Mouse (Mus musculus): ENCODE results near the gene Vps16. TPM values are rescaled to one million over a fixed set of nuclear protein-coding genes. Genes with fewer than 3 reads are reported as not detected.

The Vps16 gene
- polyA plus RNA-seq, 1 experiment from 2014 or later = 76.4 TPM

DNA sequence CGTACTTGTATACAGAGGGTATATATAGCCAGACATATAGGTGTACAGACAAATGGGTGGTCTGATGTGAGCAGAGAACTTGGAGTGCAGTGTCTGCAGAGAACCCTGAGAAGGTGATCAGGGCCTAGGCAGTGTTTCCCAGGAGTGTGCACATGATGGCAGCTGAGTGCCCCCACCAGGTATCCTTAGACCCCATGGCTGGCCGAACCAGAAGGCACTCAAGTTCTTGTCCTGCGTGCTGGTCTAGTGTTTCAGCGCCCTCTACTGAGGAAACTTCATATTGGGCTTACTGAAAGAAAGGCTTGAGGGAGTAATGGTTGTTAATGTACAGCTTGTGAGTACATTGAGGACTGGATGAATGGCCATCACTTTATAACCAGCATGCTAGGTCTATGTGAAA lies 9.0 kb downstream of the Vps16 start:
- Histone ChIP-seq H3K36me3 (ENCODE audit: control insufficient read depth, insufficient read depth, low read length) (no peaks in the 10 kb centered on the region; the same call in 1 of the 2 replicates), H3K4me2 (ENCODE audit: low read depth, low read length) (no peak overlapping the region), H3K4me1 (ENCODE audit: control insufficient read depth, insufficient read depth, low read length) (no peaks in the 10 kb centered on the region), H3K4me3 (ENCODE audit: low read depth, low read length) (no peak overlapping the region), H3K27ac (ENCODE audit: low read depth, low read length) (no peak overlapping the region), H3K9ac (replicated peaks; ENCODE audit: low read depth, low read length) (no peak overlapping the region), H3K27me3 (ENCODE audit: control insufficient read depth, insufficient read depth, low read length) (no peaks in the 10 kb centered on the region), H3K9me3 (ENCODE audit: control insufficient read depth, low read length) (no peaks in the 10 kb centered on the region)
- whole genome bisulfite sequencing = 19% methylated on average over 4 of the region's 4 CpGs
- peak; percentile 49; the same call in 1 of the 2 replicates for ATAC-seq (ENCODE audit: low read depth)

DNA sequence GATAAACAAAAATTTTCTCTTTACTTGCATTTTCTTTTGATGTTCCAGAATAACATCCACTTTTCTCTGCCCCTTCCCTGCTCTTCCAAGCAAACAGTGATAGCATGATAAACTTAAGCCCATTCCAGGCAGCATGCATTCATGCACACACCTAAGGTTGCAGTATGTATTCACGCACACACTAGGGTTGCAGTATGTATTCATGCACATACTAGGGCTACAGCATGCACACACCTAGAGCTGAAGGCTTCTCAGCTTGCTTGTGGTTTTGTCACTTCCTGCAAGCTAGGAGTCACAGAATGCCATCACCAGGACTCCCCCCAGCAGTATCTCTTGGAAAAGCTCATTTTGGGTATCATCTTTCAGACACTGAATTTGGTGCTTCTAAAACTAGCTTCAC lies 12.6 kb downstream of the Vps16 start:
- Histone ChIP-seq H3K4me1 (ENCODE audit: control insufficient read depth, insufficient read depth, low read length) (no peaks in the 10 kb centered on the region), H3K27ac (ENCODE audit: low read depth, low read length) (no peak overlapping the region), H3K27me3 (ENCODE audit: control insufficient read depth, insufficient read depth, low read length) (no peaks in the 10 kb centered on the region), H3K4me3 (ENCODE audit: low read depth, low read length) (no peak overlapping the region), H3K9ac (replicated peaks; ENCODE audit: low read depth, low read length) (no peak overlapping the region), H3K4me2 (ENCODE audit: low read depth, low read length) (no peak overlapping the region), H3K9me3 (ENCODE audit: control insufficient read depth, low read length) (no peaks in the 10 kb centered on the region), H3K36me3 (ENCODE audit: control insufficient read depth, insufficient read depth, low read length) (peaks cover 23% of the 10 kb centered on the region)
- ATAC-seq (ENCODE audit: low read depth) = no peak
- 100% methylated on average over 1 of the region's 1 CpGs for WGBS

DNA sequence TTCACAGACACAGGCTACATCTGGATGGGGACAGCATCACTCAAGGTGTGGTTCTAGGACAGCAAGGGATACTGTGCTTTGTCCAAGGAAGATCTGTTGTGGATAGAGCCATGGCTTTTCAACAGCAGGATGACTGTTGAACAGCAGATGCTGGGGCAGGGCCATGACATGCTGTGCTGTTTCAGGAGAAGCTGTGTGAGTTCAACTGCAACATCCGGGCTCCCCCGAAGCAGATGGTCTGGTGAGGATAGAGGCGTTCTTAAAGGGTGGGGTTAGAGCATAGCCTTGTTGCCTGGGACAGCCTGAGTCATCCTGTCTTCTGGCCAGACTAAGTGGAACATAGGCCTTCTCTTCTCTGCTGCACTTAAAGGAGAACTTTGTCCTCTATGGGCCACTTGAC lies 14.7 kb downstream of the Vps16 start:
- no peak for ATAC-seq (ENCODE audit: low read depth)
- Histone ChIP-seq H3K27me3 (ENCODE audit: control insufficient read depth, insufficient read depth, low read length) (no peaks in the 10 kb centered on the region), H3K9me3 (ENCODE audit: control insufficient read depth, low read length) (no peaks in the 10 kb centered on the region), H3K27ac (ENCODE audit: low read depth, low read length) (no peak overlapping the region), H3K36me3 (ENCODE audit: control insufficient read depth, insufficient read depth, low read length) (peaks cover 44% of the 10 kb centered on the region), H3K4me2 (ENCODE audit: low read depth, low read length) (no peak overlapping the region), H3K4me1 (ENCODE audit: control insufficient read depth, insufficient read depth, low read length) (no peaks in the 10 kb centered on the region), H3K4me3 (ENCODE audit: low read depth, low read length) (no peak overlapping the region), H3K9ac (replicated peaks; ENCODE audit: low read depth, low read length) (no peak overlapping the region)
- 95% methylated on average over 3 of the region's 3 CpGs for WGBS

DNA sequence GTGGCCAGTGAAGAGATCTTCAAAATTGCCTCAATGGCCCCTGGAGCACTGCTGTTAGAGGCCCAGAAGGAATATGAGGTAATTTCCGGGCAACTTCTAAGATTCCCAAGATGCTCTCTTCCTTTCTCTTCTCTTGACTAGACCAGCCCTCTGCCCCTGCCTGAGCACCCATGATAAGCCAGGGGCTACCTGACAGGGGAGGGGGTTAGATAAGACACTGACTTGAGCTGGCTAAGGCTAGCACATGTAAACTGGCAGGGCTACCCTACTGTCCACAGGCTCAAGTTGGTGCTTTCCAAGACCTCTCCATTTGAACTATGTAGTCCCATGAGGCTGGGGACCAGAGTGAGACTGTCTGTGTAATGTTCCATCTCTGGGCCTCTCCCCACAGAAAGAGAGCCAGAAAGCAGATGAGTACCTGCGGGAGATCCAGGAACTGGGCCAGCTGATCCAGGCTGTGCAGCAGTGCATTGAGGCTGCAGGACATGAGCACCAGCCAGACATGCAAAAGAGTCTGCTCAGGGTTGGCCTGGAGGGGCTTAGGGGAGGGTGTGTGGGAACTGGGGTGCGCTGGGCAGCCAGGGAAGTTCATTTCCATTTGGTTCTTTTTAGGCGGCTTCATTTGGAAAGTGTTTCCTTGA lies 15.8 kb downstream of the Vps16 start:
- no peak overlapping the region for H3K4me3 ChIP-seq (ENCODE audit: low read depth, low read length)
- WGBS = 91% methylated on average over 4 of the region's 4 CpGs
- H3K9ac ChIP-seq (replicated peaks; ENCODE audit: low read depth, low read length) = no peak overlapping the region
- no peaks in the 10 kb centered on the region for H3K4me1 ChIP-seq (ENCODE audit: control insufficient read depth, insufficient read depth, low read length)
- H3K36me3 ChIP-seq (ENCODE audit: control insufficient read depth, insufficient read depth, low read length) = peaks cover 46% of the 10 kb centered on the region
- no peak overlapping the region for H3K4me2 ChIP-seq (ENCODE audit: low read depth, low read length)
- no peak for ATAC-seq (ENCODE audit: low read depth)
- no peaks in the 10 kb centered on the region for H3K9me3 ChIP-seq (ENCODE audit: control insufficient read depth, low read length)
- H3K27me3 ChIP-seq (ENCODE audit: control insufficient read depth, insufficient read depth, low read length) = no peaks in the 10 kb centered on the region
- no peak overlapping the region for H3K27ac ChIP-seq (ENCODE audit: low read depth, low read length)

- 90% methylated on average over 10 of the region's 10 CpGs for WGBS
- Histone ChIP-seq H3K36me3 (ENCODE audit: control insufficient read depth, insufficient read depth, low read length) (peaks cover 46% of the 10 kb centered on the region), H3K9me3 (ENCODE audit: control insufficient read depth, low read length) (no peaks in the 10 kb centered on the region), H3K9ac (replicated peaks; ENCODE audit: low read depth, low read length) (no peak overlapping the region), H3K27ac (ENCODE audit: low read depth, low read length) (no peak overlapping the region), H3K4me3 (ENCODE audit: low read depth, low read length) (no peak overlapping the region), H3K4me1 (ENCODE audit: control insufficient read depth, insufficient read depth, low read length) (no peaks in the 10 kb centered on the region), H3K27me3 (ENCODE audit: control insufficient read depth, insufficient read depth, low read length) (no peaks in the 10 kb centered on the region), H3K4me2 (ENCODE audit: low read depth, low read length) (no peak overlapping the region)
- ATAC-seq (ENCODE audit: low read depth) = no peak
Measured at GRCm38 (mm10) chr2:130442162-130442561, 18.0 kb downstream of the Vps16 start.

DNA sequence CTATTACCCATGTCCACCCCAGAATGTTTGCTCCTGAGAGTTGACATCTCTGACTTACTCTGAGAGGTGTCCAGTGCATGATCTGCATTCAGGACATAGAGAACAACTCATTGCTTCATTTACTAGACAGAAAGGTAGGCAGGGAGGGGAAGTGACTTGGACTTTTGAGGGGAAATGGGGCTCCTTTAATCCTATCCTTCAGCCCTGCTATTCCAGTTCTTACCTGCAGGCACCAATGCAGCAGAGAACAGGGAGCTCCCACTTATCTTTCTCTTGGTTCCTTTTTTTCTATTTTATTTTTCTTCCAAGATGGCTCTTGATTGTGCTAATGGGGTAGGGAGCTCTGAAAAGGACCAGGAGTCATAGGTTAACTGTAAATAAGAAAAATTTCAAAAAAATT lies 24.3 kb downstream of the Vps16 start:
- ATAC-seq (ENCODE audit: low read depth) = no peak
- no peak overlapping the region for H3K4me3 ChIP-seq (ENCODE audit: low read depth, low read length)
- H3K27ac ChIP-seq (ENCODE audit: low read depth, low read length) = no peak overlapping the region
- H3K9ac ChIP-seq (replicated peaks; ENCODE audit: low read depth, low read length) = no peak overlapping the region
- no peaks in the 10 kb centered on the region for H3K9me3 ChIP-seq (ENCODE audit: control insufficient read depth, low read length)
- no peak overlapping the region for H3K4me2 ChIP-seq (ENCODE audit: low read depth, low read length)
- H3K36me3 ChIP-seq (ENCODE audit: control insufficient read depth, insufficient read depth, low read length) = peaks cover 6% of the 10 kb centered on the region; the same call in 1 of the 2 replicates
- 0 out of 2 replicates have a peak, but pooled peaks cover 12% of the 10 kb centered on the region for H3K4me1 ChIP-seq (ENCODE audit: control insufficient read depth, insufficient read depth, low read length)
- H3K27me3 ChIP-seq (ENCODE audit: control insufficient read depth, insufficient read depth, low read length) = no peaks in the 10 kb centered on the region

- 0 out of 2 replicates have a peak, but pooled peaks cover 14% of the 10 kb centered on the region for H3K4me1 ChIP-seq (ENCODE audit: control insufficient read depth, insufficient read depth, low read length)
- H3K27ac ChIP-seq (ENCODE audit: low read depth, low read length) = no peak overlapping the region
- peak overlapping the region; percentile 88; the same call in 1 of the 2 replicates for H3K9ac ChIP-seq (replicated peaks; ENCODE audit: low read depth, low read length)
- ATAC-seq (ENCODE audit: low read depth) = no peak
- H3K27me3 ChIP-seq (ENCODE audit: control insufficient read depth, insufficient read depth, low read length) = no peaks in the 10 kb centered on the region
- H3K4me3 ChIP-seq (ENCODE audit: low read depth, low read length) = peak overlapping the region; percentile 91
- no peaks in the 10 kb centered on the region for H3K36me3 ChIP-seq (ENCODE audit: control insufficient read depth, insufficient read depth, low read length)
- H3K4me2 ChIP-seq (ENCODE audit: low read depth, low read length) = peak overlapping the region; percentile 93
- H3K9me3 ChIP-seq (ENCODE audit: control insufficient read depth, low read length) = no peaks in the 10 kb centered on the region
- 9% methylated on average over 17 of the region's 17 CpGs for WGBS
Measured at GRCm38 (mm10) chr2:130449021-130449793, 25.1 kb downstream of the Vps16 start.

DNA sequence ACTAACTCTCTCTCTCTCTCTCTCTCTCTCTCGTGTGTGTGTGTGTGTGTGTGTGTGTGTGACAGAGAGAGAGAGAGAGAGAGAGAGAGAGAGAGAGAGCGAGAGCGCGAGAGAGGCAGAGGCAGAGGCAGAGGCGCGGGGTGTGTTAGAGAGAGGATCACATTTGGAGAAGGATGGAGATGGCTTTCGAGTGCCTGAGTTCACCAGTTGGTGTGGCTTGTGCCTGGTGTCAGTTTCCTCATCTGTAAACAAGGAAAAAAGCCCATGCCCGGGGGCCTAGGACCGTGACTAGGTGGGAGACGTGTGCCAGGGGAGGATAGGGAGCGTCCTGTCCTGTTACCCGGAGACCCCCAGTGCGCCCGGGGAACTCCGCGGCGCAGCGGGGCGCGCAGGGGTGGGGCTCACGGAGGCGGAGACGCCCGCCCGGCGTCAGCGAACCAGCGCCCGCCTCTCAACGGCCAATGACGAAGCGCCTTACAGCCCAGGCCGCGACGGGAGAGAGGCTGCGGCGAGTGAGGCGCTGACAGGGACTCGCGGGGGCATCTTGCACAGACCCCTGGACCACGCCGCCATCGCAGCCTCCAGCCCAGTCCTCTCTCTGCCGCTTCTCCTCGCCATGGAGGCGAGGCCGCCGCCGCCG lies 25.8 kb downstream of the Vps16 start, which contains the start of gene Ptpra:
TSS of gene Ptpra (plus strand) at position 485 of the 640 bp plus-strand sequence.
- peak within 1 kb of the TSS; percentile 80 for H3K27ac ChIP-seq (ENCODE audit: low read depth, low read length)
- under 1% methylated on average over 41 of the region's 50 CpGs for WGBS
- ATAC-seq (ENCODE audit: low read depth) = peak; percentile 98
- H3K27me3 ChIP-seq (ENCODE audit: control insufficient read depth, insufficient read depth, low read length) = no peaks in the 10 kb centered on the region
- peak within 1 kb of the TSS; percentile 93 for H3K4me2 ChIP-seq (ENCODE audit: low read depth, low read length)
- H3K9me3 ChIP-seq (ENCODE audit: control insufficient read depth, low read length) = no peaks in the 10 kb centered on the region
- H3K4me1 ChIP-seq (ENCODE audit: control insufficient read depth, insufficient read depth, low read length) = 0 out of 2 replicates have a peak, but pooled peaks cover 14% of the 10 kb centered on the region
- H3K4me3 ChIP-seq (ENCODE audit: low read depth, low read length) = peak within 1 kb of the TSS; percentile 91
- H3K9ac ChIP-seq (replicated peaks; ENCODE audit: low read depth, low read length) = peak within 1 kb of the TSS; percentile 88
- H3K36me3 ChIP-seq (ENCODE audit: control insufficient read depth, insufficient read depth, low read length) = no peaks in the 10 kb centered on the region

DNA sequence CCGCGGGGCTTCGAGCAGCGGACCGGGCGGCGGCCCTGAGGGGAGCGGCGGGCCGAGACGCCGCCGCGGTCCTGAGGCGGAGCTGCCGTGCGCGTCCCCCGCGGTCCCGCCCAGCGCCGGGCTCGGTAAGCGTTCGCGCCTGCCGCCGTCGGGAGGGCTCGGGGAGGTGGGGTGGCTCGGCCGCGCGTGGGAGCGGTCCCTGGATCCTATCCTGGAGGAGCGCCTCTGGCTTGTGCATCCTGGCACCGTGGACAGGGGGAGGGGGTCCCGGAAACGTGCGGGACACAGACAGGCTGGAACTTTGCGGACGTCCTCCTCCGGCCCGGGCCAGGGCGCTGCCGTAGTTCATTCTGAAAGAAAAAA lies 26.3 kb downstream of the Vps16 start:
- peak overlapping the region; percentile 91 for H3K4me3 ChIP-seq (ENCODE audit: low read depth, low read length)
- H3K4me2 ChIP-seq (ENCODE audit: low read depth, low read length) = peak overlapping the region; percentile 93
- H3K9ac ChIP-seq (replicated peaks; ENCODE audit: low read depth, low read length) = peak overlapping the region; percentile 88
- no peaks in the 10 kb centered on the region for H3K9me3 ChIP-seq (ENCODE audit: control insufficient read depth, low read length)
- H3K27me3 ChIP-seq (ENCODE audit: control insufficient read depth, insufficient read depth, low read length) = no peaks in the 10 kb centered on the region
- 0 out of 2 replicates have a peak, but pooled peaks cover 14% of the 10 kb centered on the region for H3K4me1 ChIP-seq (ENCODE audit: control insufficient read depth, insufficient read depth, low read length)
- WGBS = under 1% methylated on average over 29 of the region's 47 CpGs
- no peaks in the 10 kb centered on the region for H3K36me3 ChIP-seq (ENCODE audit: control insufficient read depth, insufficient read depth, low read length)
- H3K27ac ChIP-seq (ENCODE audit: low read depth, low read length) = peak overlapping the region; percentile 80
- ATAC-seq (ENCODE audit: low read depth) = peak; percentile 85

Measured in neural tube, embryonic 14.5 days (tissue).